Mouse (Mus musculus) pancreas, adult 10 weeks (tissue): ENCODE data around the gene Ccdc63. TPM values are rescaled to one million over a fixed set of nuclear protein-coding genes. Genes with fewer than 3 reads are reported as not detected.

Source experiments
- polyA plus RNA-seq: library from polyadenylated mRNA; stranded (reverse); fragments of 350-450 nt; fragmentation: Illumina TruSeq; extraction: RNeasy Lipid Tissue Mini Kit (QIAGEN cat#74804); gene quantifications from one replicate; pipeline ENCODE4 v1.2.3, GENCODE M21; 2015; ENCODE audit warnings: low read depth, low replicate concordance; ENCODE audit not compliant: insufficient read depth

Ccdc63 gene
- not detected for polyA plus RNA-seq

GRCm38 (mm10) chr5:122140723-122141122, at the start of gene Ccdc63:
Gene Ccdc63, minus strand, starts transcription at chr5:122140823.

GRCm38 (mm10) chr5:122157827-122158381, 17.3 kb upstream of the Ccdc63 start, which contains the start of gene Ppp1cc:
Gene Ppp1cc, plus strand, starts transcription at chr5:122158278.

Other genes with a start within 250 kb of the Ccdc63 start
- gene Cux2, start 90.7 kb downstream of the Ccdc63 start, polyA plus RNA-seq: 1.5 TPM
- gene Myl2, start 39.9 kb downstream of the Ccdc63 start, polyA plus RNA-seq: not detected
- 33.8 TPM for gene Ppp1cc, start 17.5 kb upstream of the Ccdc63 start, polyA plus RNA-seq
- gene Hvcn1, start 66.0 kb upstream of the Ccdc63 start, polyA plus RNA-seq: 1.2 TPM
- gene Tctn1, start 123.6 kb upstream of the Ccdc63 start, polyA plus RNA-seq: 4.2 TPM
- 4.4 TPM for gene Pptc7, start 143.5 kb upstream of the Ccdc63 start, polyA plus RNA-seq
- 2.9 TPM for gene Rad9b, start 213.4 kb upstream of the Ccdc63 start, polyA plus RNA-seq
- 18.9 TPM for gene Vps29, start 213.5 kb upstream of the Ccdc63 start, polyA plus RNA-seq
- gene Gpn3, start 231.1 kb upstream of the Ccdc63 start, polyA plus RNA-seq: 4.8 TPM
- gene Fam216a, start 231.5 kb upstream of the Ccdc63 start, polyA plus RNA-seq: 3.3 TPM